Mouse (Mus musculus): ENCODE results near the gene Pim1. TPM values are rescaled to one million over a fixed set of nuclear protein-coding genes. Genes with fewer than 3 reads are reported as not detected.

Pim1 gene
- 257 TPM for polyA plus RNA-seq (2017; shearing (Covaris generic))

GRCm38 (mm10) chr17:29490713-29491581 lies at the start of gene Pim1:
Gene Pim1, plus strand, starts transcription at chr17:29490753.

Other genes starting within 250 kb of the Pim1 start
- 39.0 TPM for gene Ppil1, start 226.6 kb upstream of the Pim1 start, polyA plus RNA-seq (2017; shearing (Covaris generic))
- gene BC004004, start 222.0 kb upstream of the Pim1 start, polyA plus RNA-seq (2017; shearing (Covaris generic)) = 69.7 TPM
- 0.31 TPM for gene Pi16, start 173.1 kb upstream of the Pim1 start, polyA plus RNA-seq (2017; shearing (Covaris generic))
- gene Mtch1, start 142.8 kb upstream of the Pim1 start, polyA plus RNA-seq (2017; shearing (Covaris generic)) = 40.8 TPM
- gene Fgd2, start 129.8 kb upstream of the Pim1 start, polyA plus RNA-seq (2017; shearing (Covaris generic)) = 0.52 TPM
- 0.32 TPM for gene Gm17657, start 58.9 kb downstream of the Pim1 start, polyA plus RNA-seq (2017; shearing (Covaris generic))
- 36.5 TPM for gene Tbc1d22b, start 59.0 kb downstream of the Pim1 start, polyA plus RNA-seq (2017; shearing (Covaris generic))
- 5.3 TPM for gene Tmem217, start 61.6 kb downstream of the Pim1 start, polyA plus RNA-seq (2017; shearing (Covaris generic))
- gene Rnf8, start 124.0 kb downstream of the Pim1 start, polyA plus RNA-seq (2017; shearing (Covaris generic)) = 55.8 TPM
- 5.9 TPM for gene Gm28043, start 124.1 kb downstream of the Pim1 start, polyA plus RNA-seq (2017; shearing (Covaris generic))
- 165 TPM for gene Cmtr1, start 169.8 kb downstream of the Pim1 start, polyA plus RNA-seq (2017; shearing (Covaris generic))
- 6.5 TPM for gene Ccdc167, start 226.3 kb downstream of the Pim1 start, polyA plus RNA-seq (2017; shearing (Covaris generic))